Mouse (Mus musculus) monocyte, adult 5-6 weeks (primary cell): Measurements from ENCODE around the gene Kctd12. TPM values are rescaled to one million over a fixed set of nuclear protein-coding genes. Genes with fewer than 3 reads are reported as not detected.
A peak's percentile ranks its signal among the peaks of the same experiment; 100 is the strongest.

Experiments
- ATAC-seq: fragments of 153-309, 156-312 bp; replicated peaks from 2 replicates; pipeline ENCODE4 v1.8.0; 2017; ENCODE audit warnings: mild to moderate bottlenecking; ENCODE audit not compliant: low TSS enrichment, insufficient number of reproducible peaks, severe bottlenecking, poor library complexity, low FRiP score
- total RNA-seq: library from RNA; stranded (forward); fragments of 200-1000, 200-491, 200-594 nt; gene quantifications from 3 replicates; pipeline ENCODE4 v1.2.3, GENCODE M21; 2017

The Kctd12 gene
- total RNA-seq, 1 experiment from 2014 or later = 153 TPM

DNA sequence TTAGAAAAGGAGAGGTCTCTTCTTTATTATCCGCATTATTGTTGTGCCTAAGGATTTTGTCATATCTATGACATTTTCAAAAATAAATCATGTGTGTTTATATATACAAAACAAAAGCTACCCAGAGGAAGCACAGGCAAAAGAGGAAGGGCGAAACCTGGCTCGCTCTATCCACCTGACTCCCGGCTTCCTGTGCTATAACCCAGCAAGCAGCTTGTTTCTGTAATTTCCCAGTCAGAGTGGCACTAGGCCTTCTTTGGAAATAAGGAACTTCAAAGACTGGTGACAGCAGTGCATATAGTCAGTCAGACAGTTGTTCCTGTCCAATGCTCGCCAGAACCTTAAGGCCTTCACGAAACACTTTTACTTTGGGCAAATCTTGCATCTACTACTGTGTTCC, 6.6 kb downstream of the Kctd12 start:
- peak; percentile 72 for ATAC-seq

GRCm38 (mm10) chr14:102968824-102969223, 13.6 kb downstream of the Kctd12 start:
- ATAC-seq = no peak

- ATAC-seq = no peak
These were observed 16.2 kb downstream of the Kctd12 start for GRCm38 (mm10) chr14:102966241-102966640.

DNA sequence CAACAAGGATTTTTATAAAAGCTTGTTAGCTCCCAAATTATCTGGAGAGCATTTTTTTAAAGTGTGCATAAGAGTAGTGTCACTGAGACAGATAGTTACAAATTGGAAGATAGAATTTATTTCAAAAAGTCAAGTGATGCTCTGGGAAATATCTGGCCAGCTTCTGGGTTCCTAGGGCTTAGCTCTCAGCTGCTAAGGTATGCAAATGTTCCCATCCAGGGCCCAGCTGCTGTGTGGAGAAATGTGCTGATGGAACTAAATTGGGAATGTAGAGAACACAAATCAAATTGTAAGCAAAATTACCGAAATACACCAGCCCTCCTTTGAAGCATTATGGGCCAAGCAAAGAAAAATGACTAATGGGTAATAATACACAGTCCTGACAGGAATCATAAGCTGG, 16.6 kb downstream of the Kctd12 start:
- no peak for ATAC-seq

GRCm38 (mm10) chr14:102962019-102962418, 20.4 kb downstream of the Kctd12 start:
- ATAC-seq = no peak

DNA sequence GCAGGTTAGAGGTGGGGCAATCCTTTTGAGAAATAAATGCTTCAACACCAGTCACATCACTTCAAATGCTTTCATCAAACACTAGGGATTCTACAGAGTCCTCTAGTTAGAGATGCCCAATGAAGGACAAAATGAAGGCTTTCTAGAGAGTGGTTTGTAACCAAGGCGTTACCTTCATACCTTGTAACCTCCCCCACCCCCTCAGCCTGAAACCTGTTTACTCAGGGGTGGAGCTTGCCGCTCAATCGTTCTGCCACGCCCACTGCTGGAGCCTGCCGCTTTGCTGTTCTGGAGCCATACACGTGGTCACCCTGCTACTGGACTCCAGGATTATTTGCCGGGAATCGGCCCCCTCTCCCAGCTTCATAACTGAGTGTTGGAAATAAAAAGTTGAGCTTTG, 28.9 kb downstream of the Kctd12 start:
- ATAC-seq = no peak

DNA sequence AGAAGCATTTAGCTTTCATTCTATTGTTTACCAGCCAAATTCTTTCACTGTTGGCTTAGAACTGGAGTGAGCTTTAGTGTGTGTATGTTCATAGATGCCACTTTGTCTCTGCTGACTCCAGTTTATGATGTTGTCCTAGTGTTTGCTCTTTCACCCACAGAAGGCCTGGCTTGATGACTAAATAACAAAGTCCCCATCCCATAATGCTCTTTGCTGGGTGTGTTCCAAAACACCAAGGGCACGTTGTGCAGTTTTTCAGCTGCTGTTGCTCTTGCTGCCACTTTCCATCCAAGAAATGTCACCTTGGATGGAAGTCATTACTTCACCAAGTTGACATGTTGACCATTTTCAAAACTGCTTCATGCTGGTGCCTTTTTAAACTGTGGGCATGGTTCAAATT, 30.5 kb downstream of the Kctd12 start:
- ATAC-seq = no peak

DNA sequence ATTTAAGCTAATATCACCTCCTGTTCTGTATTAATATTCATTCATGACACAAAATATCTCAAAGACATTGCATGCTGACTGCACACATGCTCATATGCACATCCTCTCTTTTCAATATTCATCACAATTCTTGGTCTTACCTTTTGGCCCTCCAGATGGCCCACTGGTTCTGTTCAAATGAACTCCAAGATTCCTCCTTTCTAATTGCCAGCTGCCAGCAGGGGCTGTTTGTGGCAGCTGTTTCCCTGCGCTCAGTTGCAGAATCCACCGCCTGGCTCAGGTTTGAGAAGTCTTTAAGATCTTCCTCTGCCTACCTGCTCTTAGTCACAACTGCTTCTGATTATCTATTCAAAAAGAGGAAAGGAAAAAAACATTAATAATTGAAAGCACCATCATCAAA, 34.6 kb downstream of the Kctd12 start:
- no peak for ATAC-seq

GRCm38 (mm10) chr14:102942222-102942843, 40.1 kb downstream of the Kctd12 start:
- ATAC-seq = no peak

- ATAC-seq = no peak
These were observed 47.6 kb downstream of the Kctd12 start for GRCm38 (mm10) chr14:102934878-102935277.

DNA sequence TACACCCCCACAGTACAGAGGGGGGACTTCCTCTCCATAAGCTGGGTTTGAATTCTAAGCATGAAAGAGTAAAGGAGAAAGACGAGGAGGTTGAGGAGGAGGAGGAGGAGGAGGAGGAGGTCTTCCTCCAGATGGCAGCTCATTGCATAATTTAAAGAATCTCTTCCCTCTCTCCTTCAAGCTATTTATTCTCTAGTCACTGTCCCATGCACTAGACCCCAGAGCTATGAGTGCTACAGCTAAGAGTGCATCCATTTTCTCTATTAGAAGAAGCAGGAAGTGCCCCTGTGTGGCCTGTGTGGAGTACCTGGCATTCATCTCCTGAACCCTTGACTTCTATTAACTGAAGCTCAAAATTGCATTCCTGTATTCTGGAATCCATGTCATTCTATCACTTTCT, 51.5 kb downstream of the Kctd12 start:
- ATAC-seq = no peak

- ATAC-seq = 0 out of 2 replicates have a peak, but pooled peaks have one; percentile 16
These were observed 52.9 kb downstream of the Kctd12 start for GRCm38 (mm10) chr14:102929545-102929944.

- ATAC-seq = no peak
These were observed 54.5 kb downstream of the Kctd12 start for GRCm38 (mm10) chr14:102927847-102928466.

Other genes with a start within 250 kb of the Kctd12 start
- gene Acod1, start 64.3 kb upstream of the Kctd12 start, total RNA-seq = 3.1 to 10.1 TPM (median 3.6 TPM) in 3 replicates
- gene Cln5, start 87.6 kb upstream of the Kctd12 start, total RNA-seq = 56.4 to 63.7 TPM (median 61.5 TPM) in 3 replicates
- 179 to 209 TPM (median 190 TPM) in 3 replicates for gene Fbxl3, start 116.9 kb upstream of the Kctd12 start, total RNA-seq